Mouse (Mus musculus) hindbrain, embryonic 15.5 days (tissue): Measurements from ENCODE around the gene Inip. TPM values are rescaled to one million over a fixed set of nuclear protein-coding genes. Genes with fewer than 3 reads are reported as not detected.

Experiments
- ATAC-seq: fragments of 200-750 bp; cut with Nextera tagmentation; 2 replicates; pipeline ENCODE4 v1.8.0; 2017; ENCODE audit warnings: low read depth, moderate number of reproducible peaks, moderate TSS enrichment; ENCODE audit not compliant: low FRiP score
- H3K27ac ChIP-seq: fragments of 300-500 bp; sonication (generic); replicated peaks from 2 replicates; pipeline ENCODE4 v1.5.1; 2015; ENCODE audit warnings: mild to moderate bottlenecking, inconsistent platforms
- H3K27me3 ChIP-seq: fragments of 300-500 bp; sonication (generic); 2 replicates; pipeline ENCODE4 v1.6.1; 2015; ENCODE audit warnings: control low read depth, inconsistent platforms
- H3K36me3 ChIP-seq: fragments of 300-500 bp; sonication (generic); 2 replicates; pipeline ENCODE4 v1.6.1; 2015; ENCODE audit warnings: control low read depth, inconsistent platforms
- H3K4me1 ChIP-seq: fragments of 300-500 bp; sonication (generic); replicated peaks from 2 replicates; pipeline ENCODE4 v1.6.1; 2015; ENCODE audit warnings: control low read depth, inconsistent platforms
- H3K4me2 ChIP-seq: fragments of 300-500 bp; sonication (generic); 2 replicates; pipeline ENCODE4 v1.6.1; 2015; ENCODE audit warnings: moderate library complexity, mild to moderate bottlenecking, inconsistent platforms
- H3K4me3 ChIP-seq: fragments of 300-500 bp; sonication (generic); 2 replicates; pipeline ENCODE4 v1.5.1; 2015; ENCODE audit warnings: mild to moderate bottlenecking, inconsistent platforms
- H3K9ac ChIP-seq: fragments of 300-500 bp; sonication (generic); 2 replicates; pipeline ENCODE4 v1.6.1; 2015; ENCODE audit warnings: inconsistent platforms
- H3K9me3 ChIP-seq: fragments of 300-500 bp; sonication (generic); 2 replicates; pipeline ENCODE4 v1.6.1; 2016; ENCODE audit warnings: control low read depth, inconsistent platforms
- WGBS: fragments of 180-500 bp; shearing (Covaris S2); methylation state at CpG from one replicate; pipeline ENCODE4 v1.1.7; 2015; 5-methylcytosine and 5-hydroxymethylcytosine counted together
- polyA plus RNA-seq: library from polyadenylated mRNA; unstranded; fragments of >200 nt; fragmentation: Nextera tagmentation; extraction: Ambion mirVana; gene quantifications from 2 replicates; pipeline ENCODE4 v1.2.1, GENCODE M21; 2015

Gene Inip
- polyA plus RNA-seq, 1 experiment from 2014 or later, result 53.8 TPM

DNA sequence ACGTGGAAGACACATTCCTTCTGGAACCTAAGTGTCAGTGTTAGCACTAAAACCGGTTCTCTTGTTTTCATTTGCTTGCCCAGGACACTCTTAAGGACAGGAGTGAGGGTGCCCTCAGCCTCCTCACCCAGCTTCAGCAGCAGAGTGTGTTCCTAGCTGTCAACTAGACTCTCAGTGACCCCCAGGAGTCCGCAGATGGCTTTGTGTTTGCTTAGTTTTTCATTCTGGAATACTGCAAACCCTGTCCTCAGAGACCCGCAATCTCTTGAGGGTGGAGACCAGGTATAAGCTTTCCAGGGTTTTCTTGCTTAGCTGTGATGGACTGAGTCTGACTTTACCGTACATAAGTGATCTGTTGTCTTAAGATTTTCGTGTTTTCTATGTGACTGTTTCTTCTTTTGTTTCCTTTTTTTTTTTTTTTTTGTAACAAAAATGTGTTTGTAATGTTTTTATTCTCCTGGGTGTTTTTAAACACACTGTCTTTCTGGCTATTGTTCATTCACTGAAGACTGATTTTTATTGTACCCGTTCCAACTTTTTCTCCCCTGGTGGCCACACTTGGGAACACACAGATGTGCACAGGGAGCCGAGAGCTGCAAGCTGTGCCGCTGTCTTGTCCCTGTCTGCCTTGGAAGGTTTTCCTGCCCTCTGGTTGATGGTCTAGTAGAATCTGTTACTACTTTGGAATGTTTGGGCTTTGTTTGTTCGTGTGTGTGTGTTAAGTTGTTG is 40.6 kb downstream of the Inip start:
- Histone ChIP-seq H3K27ac (no peak overlapping the region), H3K9me3 (no peaks in the 10 kb centered on the region), H3K36me3 (no peaks in the 10 kb centered on the region), H3K4me2 (no peak overlapping the region), H3K27me3 (no peaks in the 10 kb centered on the region), H3K4me1 (peaks cover 27% of the 10 kb centered on the region), H3K4me3 (no peak overlapping the region), H3K9ac (no peak overlapping the region)
- no peak for ATAC-seq
- 49% methylated on average over 10 of the region's 10 CpGs for WGBS

DNA sequence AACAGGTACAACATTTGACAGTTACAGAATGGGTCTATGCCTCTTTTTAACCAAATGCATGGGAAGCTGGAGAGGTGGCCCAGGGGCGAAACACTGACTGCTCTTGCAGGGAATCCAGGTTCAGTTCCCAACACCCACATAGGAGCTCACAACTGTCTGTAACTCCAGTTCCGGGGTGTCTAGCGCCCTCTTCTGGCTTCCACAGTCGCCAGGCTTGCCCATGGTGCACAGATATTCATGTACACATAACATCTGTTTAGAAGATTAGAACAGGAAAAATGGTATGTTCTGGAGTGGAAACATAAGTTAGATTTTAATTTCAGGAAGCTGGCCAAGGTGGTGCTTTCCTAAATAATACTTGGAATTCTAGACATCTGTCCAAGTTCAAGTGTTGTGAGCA is 41.4 kb downstream of the Inip start:
- Histone ChIP-seq H3K9me3 (no peaks in the 10 kb centered on the region), H3K4me3 (no peak overlapping the region), H3K4me1 (peaks cover 19% of the 10 kb centered on the region), H3K27ac (no peak overlapping the region), H3K4me2 (no peak overlapping the region), H3K27me3 (no peaks in the 10 kb centered on the region), H3K9ac (no peak overlapping the region), H3K36me3 (no peaks in the 10 kb centered on the region)
- ATAC-seq, result no peak
- 78% methylated on average over 4 of the region's 4 CpGs for WGBS

DNA sequence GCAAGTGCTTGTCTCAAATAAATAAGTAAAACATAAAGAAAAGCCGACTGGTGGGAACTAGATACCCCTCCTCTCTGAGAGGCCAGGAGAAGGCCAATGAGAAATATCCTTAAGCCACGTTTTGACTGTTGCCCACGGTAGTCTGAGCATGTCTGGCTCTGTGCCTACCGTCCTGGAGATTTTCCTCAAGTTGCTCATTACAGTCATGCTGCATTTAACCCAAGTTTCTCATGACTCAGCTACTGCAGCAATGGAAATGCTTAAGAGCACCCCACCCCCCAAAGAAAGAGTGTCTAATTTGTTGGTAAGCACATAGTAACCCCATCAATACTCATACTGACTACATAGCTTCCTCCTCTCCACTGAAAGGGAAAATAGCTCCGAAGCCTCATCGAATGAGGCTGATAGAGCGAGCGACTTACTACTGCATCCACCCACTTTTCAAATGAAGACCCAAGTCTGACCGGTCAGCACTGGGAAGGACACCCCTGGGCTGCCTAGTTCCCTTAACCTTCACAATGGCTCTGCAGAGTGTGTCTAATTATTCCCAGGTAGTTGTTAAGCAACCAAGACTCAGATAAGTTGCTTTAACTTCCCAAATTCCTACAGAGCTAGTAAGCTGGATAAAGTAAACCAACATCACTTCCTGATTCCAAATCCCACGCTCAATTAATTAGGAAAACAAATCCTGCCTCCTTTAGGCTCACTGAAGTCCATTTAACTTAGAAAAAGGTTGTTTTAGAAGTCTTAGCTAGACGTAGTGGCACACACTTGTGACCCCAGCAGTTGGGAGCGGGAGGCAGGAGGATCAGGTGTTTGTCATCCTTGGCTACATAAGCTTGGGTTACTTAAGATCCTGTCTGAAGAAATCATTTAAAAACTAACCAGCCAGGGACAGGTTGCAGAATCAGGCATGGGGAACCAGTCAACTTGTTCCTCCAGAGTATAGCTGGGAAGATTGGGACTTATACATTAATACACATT is 43.6 kb downstream of the Inip start:
- 77% methylated on average over 12 of the region's 12 CpGs for WGBS
- no peak overlapping the region for H3K27ac ChIP-seq
- H3K27me3 ChIP-seq, result no peaks in the 10 kb centered on the region
- H3K36me3 ChIP-seq, result no peaks in the 10 kb centered on the region; the same call in 1 of the 2 replicates
- no peaks in the 10 kb centered on the region for H3K9me3 ChIP-seq
- no peak overlapping the region for H3K9ac ChIP-seq
- peak; percentile 20; the same call in 1 of the 2 replicates for ATAC-seq
- no peak overlapping the region for H3K4me3 ChIP-seq
- H3K4me2 ChIP-seq, result no peak overlapping the region
- peaks cover 15% of the 10 kb centered on the region for H3K4me1 ChIP-seq

DNA sequence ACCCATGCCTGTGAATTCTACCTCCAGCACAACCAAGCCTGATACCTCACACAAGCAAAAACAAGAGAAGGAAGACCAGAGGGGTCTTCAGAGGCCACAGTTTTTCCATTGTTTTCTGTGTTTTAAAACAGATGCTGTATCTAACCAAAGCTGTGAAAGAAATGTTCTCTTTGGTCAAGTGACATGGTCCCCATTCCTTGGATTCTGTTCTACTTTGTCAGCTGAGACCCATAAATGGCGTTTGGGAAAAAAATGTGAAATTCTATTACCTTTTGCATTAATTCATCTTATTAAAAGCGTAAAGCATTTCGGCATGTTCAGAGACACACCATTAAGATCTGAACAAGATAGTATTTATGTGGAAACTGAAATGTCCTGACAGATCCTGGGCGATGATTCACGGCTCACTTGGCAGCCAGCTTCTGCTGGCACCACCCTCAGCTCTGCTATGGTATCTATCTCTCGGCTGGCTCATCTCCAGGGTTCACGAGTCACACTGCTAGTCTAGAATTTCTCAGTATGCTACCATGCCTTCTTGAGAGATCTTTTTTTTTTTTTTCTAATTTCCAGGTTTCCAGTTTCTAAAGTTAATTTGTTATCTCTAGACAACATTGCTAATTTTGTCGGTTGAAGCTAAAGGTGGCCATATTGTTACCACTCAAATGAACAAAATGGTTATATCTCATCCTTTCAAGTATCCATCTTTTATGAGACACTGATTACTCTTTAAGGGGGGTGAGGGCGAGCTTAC is 44.9 kb downstream of the Inip start:
- H3K36me3 ChIP-seq, result peaks cover 6% of the 10 kb centered on the region; the same call in 1 of the 2 replicates
- H3K27me3 ChIP-seq, result no peaks in the 10 kb centered on the region
- H3K9ac ChIP-seq, result no peak overlapping the region
- H3K4me2 ChIP-seq, result no peak overlapping the region
- no peak for ATAC-seq
- H3K27ac ChIP-seq, result no peak overlapping the region
- no peaks in the 10 kb centered on the region for H3K9me3 ChIP-seq
- 55% methylated on average over 9 of the region's 9 CpGs for WGBS
- H3K4me1 ChIP-seq, result peaks cover 15% of the 10 kb centered on the region
- H3K4me3 ChIP-seq, result no peak overlapping the region

DNA sequence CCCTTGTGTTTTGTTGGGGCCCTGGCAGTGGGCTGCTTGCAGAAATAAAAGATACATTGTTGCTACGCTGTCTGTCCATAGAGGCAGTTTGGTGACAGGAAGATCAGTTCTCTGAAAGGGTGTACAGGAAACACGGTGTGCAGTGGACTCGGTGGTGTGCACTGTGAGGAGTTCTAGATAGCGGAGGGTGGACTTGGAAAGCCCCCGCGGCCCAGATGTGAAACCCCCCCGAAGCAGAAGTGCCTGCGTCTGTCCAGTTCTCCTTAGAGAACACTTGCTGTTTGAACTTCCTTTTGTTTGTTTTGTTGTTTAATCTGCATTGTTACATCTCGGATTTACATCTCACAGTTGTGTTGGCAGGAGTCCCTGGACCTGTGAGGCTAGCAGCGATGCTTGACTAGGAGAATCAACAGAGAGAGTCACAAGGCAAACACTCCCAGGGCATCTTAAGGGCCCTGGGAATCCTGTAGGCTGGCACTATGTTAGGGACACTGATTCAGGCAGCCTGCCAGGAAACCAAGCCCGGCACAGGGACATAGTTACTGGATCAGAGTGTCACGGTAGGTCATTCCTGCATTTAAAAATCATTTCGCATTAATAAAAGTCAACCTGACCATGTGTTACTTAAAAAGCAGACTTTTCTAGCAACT is 47.8 kb downstream of the Inip start:
- 58% methylated on average over 13 of the region's 13 CpGs for WGBS
- no peak overlapping the region for H3K9ac ChIP-seq
- H3K4me1 ChIP-seq, result peaks cover 10% of the 10 kb centered on the region; the same call in 1 of the 2 replicates
- no peaks in the 10 kb centered on the region for H3K9me3 ChIP-seq
- ATAC-seq, result peak; percentile 43; the same call in 1 of the 2 replicates
- H3K4me3 ChIP-seq, result no peak overlapping the region
- H3K36me3 ChIP-seq, result peaks cover 6% of the 10 kb centered on the region; the same call in 1 of the 2 replicates
- no peak overlapping the region for H3K4me2 ChIP-seq
- no peaks in the 10 kb centered on the region for H3K27me3 ChIP-seq
- H3K27ac ChIP-seq, result no peak overlapping the region

DNA sequence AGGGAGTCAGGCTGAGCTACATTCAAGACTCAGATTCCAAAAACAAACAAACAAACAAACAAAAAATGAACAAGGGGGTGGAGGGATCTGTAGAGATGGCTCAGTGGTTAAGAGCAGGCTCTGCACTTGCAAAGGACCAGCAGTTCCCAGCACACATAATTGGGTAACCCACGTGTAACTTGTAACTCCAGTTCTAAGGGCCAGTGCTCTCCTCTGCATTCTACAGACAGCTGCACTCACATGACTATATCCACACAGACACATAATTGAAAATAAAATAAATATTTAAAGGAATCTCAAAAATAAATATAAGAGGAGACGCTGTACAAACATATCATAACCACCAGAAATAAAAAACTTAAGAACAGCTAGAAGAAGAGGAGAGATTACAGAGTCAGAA is 61.5 kb downstream of the Inip start:
- ATAC-seq, result no peak
- 83% methylated on average over 2 of the region's 2 CpGs for WGBS
- no peak overlapping the region for H3K4me2 ChIP-seq
- H3K4me1 ChIP-seq, result no peaks in the 10 kb centered on the region
- no peaks in the 10 kb centered on the region for H3K9me3 ChIP-seq
- no peaks in the 10 kb centered on the region for H3K27me3 ChIP-seq
- no peak overlapping the region for H3K4me3 ChIP-seq
- H3K9ac ChIP-seq, result no peak overlapping the region
- no peak overlapping the region for H3K27ac ChIP-seq
- peaks cover 9% of the 10 kb centered on the region for H3K36me3 ChIP-seq

DNA sequence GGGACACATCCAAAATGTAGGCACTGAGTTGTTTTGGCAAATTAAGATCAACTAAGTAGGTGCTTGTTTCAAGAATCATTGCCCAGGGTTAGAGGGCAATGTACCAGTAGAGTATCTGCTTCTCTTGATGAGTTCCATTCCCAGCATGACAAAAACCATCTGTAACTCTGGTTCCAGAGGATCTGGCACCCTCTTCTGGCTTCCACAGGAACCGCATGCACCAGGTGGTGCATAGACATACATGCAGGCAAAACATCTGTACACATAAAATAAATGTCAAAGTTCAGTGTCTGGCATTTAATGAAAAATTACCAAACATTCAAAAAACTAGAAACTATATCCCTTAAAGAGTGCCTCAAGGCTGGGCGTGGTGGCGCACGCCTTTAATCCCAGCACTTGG is 62.1 kb downstream of the Inip start:
- H3K36me3 ChIP-seq, result peaks cover 9% of the 10 kb centered on the region
- no peaks in the 10 kb centered on the region for H3K27me3 ChIP-seq
- H3K9ac ChIP-seq, result no peak overlapping the region
- no peak overlapping the region for H3K27ac ChIP-seq
- H3K4me3 ChIP-seq, result no peak overlapping the region
- WGBS, result 98% methylated on average over 4 of the region's 4 CpGs
- no peak overlapping the region for H3K4me2 ChIP-seq
- H3K4me1 ChIP-seq, result no peaks in the 10 kb centered on the region
- H3K9me3 ChIP-seq, result no peaks in the 10 kb centered on the region
- no peak for ATAC-seq

DNA sequence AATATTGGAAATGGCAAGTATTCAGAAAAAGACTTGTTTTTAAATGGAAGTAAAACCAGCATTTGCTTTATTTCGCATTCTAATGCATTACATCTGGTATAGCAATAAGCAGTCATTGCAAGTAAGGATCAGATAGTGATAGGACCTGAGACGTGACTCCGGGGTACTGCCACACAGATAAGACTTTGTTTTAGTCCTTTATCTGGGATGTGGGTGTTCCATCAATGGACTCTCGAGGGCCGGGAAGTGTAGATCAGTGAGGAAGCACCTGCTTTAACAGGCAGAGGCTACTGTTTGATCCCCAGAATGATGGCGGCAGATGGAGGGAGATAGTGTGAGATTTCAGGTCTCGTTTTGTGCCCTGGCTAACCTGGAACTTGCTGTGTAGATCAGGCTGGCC is 69.8 kb downstream of the Inip start:
- Histone ChIP-seq H3K9ac (no peak overlapping the region), H3K4me2 (no peak overlapping the region), H3K9me3 (no peaks in the 10 kb centered on the region), H3K4me1 (0 out of 2 replicates have a peak, but pooled peaks cover 6% of the 10 kb centered on the region), H3K36me3 (peaks cover 3% of the 10 kb centered on the region; the same call in 1 of the 2 replicates), H3K4me3 (no peak overlapping the region), H3K27me3 (no peaks in the 10 kb centered on the region), H3K27ac (no peak overlapping the region)
- ATAC-seq, result no peak
- WGBS, result 94% methylated on average over 7 of the region's 7 CpGs

DNA sequence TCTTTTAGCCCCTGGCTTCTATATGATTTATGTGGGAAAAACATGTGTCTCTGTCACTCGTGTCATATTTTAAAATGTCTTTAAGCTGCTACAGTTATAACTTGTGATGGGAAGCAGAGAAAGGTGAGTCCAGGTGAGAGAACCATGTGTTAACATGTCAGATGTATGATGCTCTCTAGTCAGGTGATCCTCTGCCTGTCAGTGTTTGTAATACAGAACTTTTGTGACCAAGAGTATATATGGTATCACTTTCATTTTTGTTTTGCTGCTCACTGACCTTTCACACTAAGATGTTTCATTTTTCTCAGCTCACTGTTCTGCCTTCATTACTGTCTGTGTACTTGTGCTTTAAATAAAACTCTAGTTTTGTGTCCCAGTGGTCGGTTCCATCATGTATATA is 72.5 kb downstream of the Inip start:
- Histone ChIP-seq H3K27ac (no peak overlapping the region), H3K9ac (no peak overlapping the region), H3K9me3 (no peaks in the 10 kb centered on the region), H3K27me3 (no peaks in the 10 kb centered on the region), H3K4me2 (no peak overlapping the region), H3K4me1 (0 out of 2 replicates have a peak, but pooled peaks cover 6% of the 10 kb centered on the region), H3K36me3 (no peaks in the 10 kb centered on the region), H3K4me3 (no peak overlapping the region)
- 89% methylated on average over 2 of the region's 2 CpGs for WGBS
- no peak for ATAC-seq

DNA sequence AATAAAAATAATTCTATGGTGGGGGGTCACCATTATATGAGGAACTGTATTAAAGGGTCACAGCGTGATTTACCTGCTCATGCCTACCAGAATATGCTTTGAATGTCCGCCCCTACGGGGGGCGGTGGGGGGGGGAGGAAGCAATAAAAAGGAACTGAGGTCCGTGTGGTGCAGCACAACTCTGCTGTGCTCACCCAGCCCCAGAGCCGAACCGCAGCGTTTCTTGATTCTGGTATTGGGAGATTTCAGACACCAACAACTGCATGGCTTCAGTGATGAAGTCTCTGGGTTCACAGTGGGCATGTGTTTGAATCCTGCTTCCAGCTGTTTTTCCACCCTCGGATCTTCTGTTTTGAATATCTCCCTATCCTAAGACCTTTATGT is 73.5 kb downstream of the Inip start:
- Histone ChIP-seq H3K36me3 (no peaks in the 10 kb centered on the region), H3K4me3 (no peak overlapping the region), H3K4me1 (0 out of 2 replicates have a peak, but pooled peaks cover 6% of the 10 kb centered on the region), H3K4me2 (no peak overlapping the region), H3K27me3 (no peaks in the 10 kb centered on the region), H3K9ac (no peak overlapping the region), H3K9me3 (no peaks in the 10 kb centered on the region), H3K27ac (no peak overlapping the region)
- ATAC-seq, result 0 out of 2 replicates have a peak, but pooled peaks have one; percentile 19
- WGBS, result 85% methylated on average over 9 of the region's 9 CpGs

DNA sequence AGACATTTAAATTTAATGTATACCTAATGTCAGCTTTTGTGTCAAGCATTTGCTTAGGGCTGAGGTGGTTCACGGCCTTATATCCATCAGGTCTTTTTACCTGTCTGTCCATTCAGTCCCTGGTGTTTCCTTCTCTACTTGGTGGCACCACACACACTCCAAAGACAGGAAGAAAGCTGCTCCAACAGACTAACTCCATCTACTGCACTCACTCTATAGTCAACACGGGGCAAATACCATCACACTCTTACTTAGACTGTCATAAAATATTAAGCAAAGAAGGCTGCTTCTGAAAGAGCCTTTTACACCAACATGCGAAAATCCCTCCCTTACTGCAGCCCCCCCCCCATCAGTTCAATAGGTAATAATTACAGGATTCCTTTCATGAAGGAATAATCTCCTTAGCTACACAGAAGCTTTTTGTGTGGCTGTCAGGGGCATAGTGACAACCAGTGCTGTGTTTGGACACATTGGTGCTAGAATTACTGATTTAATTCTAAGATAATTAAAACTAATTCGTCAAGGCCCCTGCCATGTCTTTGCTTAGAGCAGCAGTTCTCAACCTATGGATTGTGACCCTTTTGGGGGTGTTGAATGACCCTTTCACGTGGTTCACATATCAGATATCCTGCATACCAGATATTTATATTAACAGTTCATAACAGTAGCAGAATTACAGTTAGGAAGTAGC is 74.1 kb downstream of the Inip start:
- WGBS, result 63% methylated on average over 5 of the region's 5 CpGs
- peak; percentile 54 for ATAC-seq
- no peak overlapping the region for H3K27ac ChIP-seq
- no peak overlapping the region for H3K4me2 ChIP-seq
- H3K4me1 ChIP-seq, result 0 out of 2 replicates have a peak, but pooled peaks cover 6% of the 10 kb centered on the region
- no peaks in the 10 kb centered on the region for H3K27me3 ChIP-seq
- no peaks in the 10 kb centered on the region for H3K9me3 ChIP-seq
- no peak overlapping the region for H3K4me3 ChIP-seq
- H3K36me3 ChIP-seq, result no peaks in the 10 kb centered on the region
- no peak overlapping the region for H3K9ac ChIP-seq
